Mouse (Mus musculus): Measurements from ENCODE around the gene Brap.

GRCm38 (mm10) chr5:121700496-121700895 is 40.1 kb downstream of the Brap start:
- TF ChIP-seq POLR2A (IDR thresholded peaks at IDR 0.05; ENCODE audit: borderline replicate concordance, extremely low read depth, insufficient read depth, insufficient read length, poor library complexity, severe bottlenecking) (no peak), CTCF (IDR thresholded peaks at IDR 0.05; ENCODE audit: borderline replicate concordance, extremely low read depth, insufficient read depth, insufficient read length) (no peak)
